Mouse (Mus musculus): ENCODE results near the gene Cldn19.

GRCm38 (mm10) chr4:119223696-119224095, 31.5 kb upstream of the Cldn19 start:
- TF ChIP-seq CTCF (IDR thresholded peaks at IDR 0.05; ENCODE audit: extremely low read depth, insufficient read length, insufficient replicate concordance, low read depth, low read length) (peak; percentile 56; the same call in 1 of the 2 replicates), POLR2A (IDR thresholded peaks at IDR 0.05; ENCODE audit: low read depth, low read length) (no peak)
